Mouse (Mus musculus): ENCODE measurements around the gene Olfr58. TPM values are rescaled to one million over a fixed set of nuclear protein-coding genes. Genes with fewer than 3 reads are reported as not detected.
"Not testable (repeated sequence)": the region's sequence is repeated elsewhere in the genome, so short reads cannot be mapped to it uniquely, and the experiment has no call there.

Gene Olfr58
- not detected in 2 replicates for polyA plus RNA-seq (2012; ENCODE audit: insufficient read depth, insufficient read length, missing spikeins)

DNA sequence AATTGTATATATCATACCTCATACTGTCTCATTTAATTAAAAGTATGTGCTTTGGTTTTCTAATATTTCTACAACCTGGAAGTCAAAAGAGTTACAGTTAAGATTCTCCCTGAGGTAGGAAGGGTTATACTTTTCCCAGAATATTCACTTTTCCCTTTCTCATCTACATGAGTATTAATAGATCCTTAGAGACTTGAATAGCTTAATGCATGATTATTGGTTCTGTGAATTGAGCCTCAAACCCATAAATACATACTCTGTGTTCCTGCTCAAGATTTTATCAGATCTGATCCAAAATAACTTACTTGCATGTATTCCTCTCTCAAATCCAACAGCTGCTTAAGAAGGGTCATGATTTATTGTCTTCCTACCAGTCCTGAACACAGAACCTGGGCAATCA, at the start of gene Olfr58:
TSS of gene Olfr58 (plus strand) at position 301 of the 400 bp plus-strand sequence.
- H3K4me1 ChIP-seq (ENCODE audit: control insufficient read depth, insufficient read depth, low read length), result no peaks in the 10 kb centered on the region
- no peak within 1 kb of the TSS for H3K27ac ChIP-seq (ENCODE audit: insufficient read depth, low read depth, low read length)
- no peak for TF ChIP-seq POLR2A (IDR thresholded peaks at IDR 0.05; ENCODE audit: borderline replicate concordance, low read depth, low read length)
- TF ChIP-seq CTCF (IDR thresholded peaks at IDR 0.05; ENCODE audit: low read depth, low read length), result no peak
- no peak within 1 kb of the TSS for H3K4me3 ChIP-seq (ENCODE audit: insufficient read depth, low read length)

DNA sequence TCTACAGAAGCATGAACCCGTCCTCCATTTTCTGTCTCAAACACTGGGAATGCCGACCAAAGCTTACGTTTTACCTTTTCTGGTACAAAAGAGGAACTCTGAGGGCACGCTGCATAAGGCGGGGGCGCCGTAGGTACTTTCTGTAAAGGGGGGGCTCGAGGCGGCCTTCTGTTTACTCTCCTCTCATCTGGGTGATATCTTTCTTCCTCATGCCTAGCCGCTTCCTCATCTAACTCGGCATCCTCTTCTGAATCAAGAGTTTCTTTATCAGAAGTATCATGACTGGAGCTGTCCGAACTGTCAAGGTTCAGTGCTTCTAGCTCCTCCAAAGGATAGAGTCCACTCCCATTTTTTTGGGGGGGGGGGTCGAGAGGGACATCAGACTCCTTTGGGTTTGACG, 10.9 kb upstream of the Olfr58 start:
- Histone ChIP-seq H3K4me1 (ENCODE audit: control insufficient read depth, insufficient read depth, low read length) (no peaks in the 10 kb centered on the region), H3K4me3 (ENCODE audit: insufficient read depth, low read length) (no peak overlapping the region), H3K27ac (ENCODE audit: insufficient read depth, low read depth, low read length) (no peak overlapping the region)
- TF ChIP-seq POLR2A (IDR thresholded peaks at IDR 0.05; ENCODE audit: borderline replicate concordance, low read depth, low read length) (no peak), CTCF (IDR thresholded peaks at IDR 0.05; ENCODE audit: low read depth, low read length) (no peak)

DNA sequence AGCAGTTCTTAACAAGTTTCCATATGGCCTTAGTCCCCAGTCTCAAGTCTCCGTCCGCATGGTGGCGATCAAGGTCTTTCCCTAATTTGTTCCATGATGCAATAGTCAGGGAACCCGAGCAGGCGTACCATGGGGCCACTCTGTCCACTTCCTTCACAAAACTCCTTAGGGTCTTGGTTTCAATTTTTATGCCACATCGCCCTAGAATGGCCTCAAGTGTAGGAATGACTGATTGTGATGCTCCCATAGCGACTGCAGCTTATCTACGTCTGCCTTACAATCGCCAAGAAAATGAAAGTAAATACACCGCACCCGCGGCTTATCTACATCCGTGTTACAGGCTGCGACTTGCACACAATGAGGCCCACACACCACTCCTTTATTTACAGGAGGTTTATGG, 10.4 kb upstream of the Olfr58 start:
- no peak for TF ChIP-seq POLR2A (IDR thresholded peaks at IDR 0.05; ENCODE audit: borderline replicate concordance, low read depth, low read length)
- no peak for TF ChIP-seq CTCF (IDR thresholded peaks at IDR 0.05; ENCODE audit: low read depth, low read length)
- Histone ChIP-seq H3K27ac (ENCODE audit: insufficient read depth, low read depth, low read length) (no peak overlapping the region), H3K4me3 (ENCODE audit: insufficient read depth, low read length) (no peak overlapping the region), H3K4me1 (ENCODE audit: control insufficient read depth, insufficient read depth, low read length) (no peaks in the 10 kb centered on the region)

DNA sequence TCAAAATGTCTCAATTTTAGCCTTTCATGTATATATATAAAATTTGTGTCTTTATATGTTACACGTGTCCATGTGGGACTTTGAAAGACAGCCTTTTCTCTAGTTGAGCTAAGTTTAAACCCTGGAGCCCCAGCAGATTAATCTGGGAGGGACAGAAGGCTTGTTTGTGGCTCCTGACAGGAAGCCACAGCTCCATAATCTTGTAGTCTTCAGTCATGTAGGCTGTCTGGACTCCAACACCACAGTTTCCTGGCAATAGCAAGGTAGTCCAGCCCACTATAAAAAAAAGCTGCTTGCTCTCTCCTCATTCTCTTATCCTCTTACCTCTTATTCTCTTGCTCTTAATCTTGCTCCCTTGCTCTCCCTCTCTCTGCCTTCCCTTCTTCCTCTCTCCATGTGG, 22.9 kb downstream of the Olfr58 start:
- TF ChIP-seq POLR2A (IDR thresholded peaks at IDR 0.05; ENCODE audit: borderline replicate concordance, low read depth, low read length) (no peak), CTCF (IDR thresholded peaks at IDR 0.05; ENCODE audit: low read depth, low read length) (no peak)
- Histone ChIP-seq H3K4me3 (ENCODE audit: insufficient read depth, low read length) (no peak overlapping the region), H3K27ac (ENCODE audit: insufficient read depth, low read depth, low read length) (no peak overlapping the region), H3K4me1 (ENCODE audit: control insufficient read depth, insufficient read depth, low read length) (no peaks in the 10 kb centered on the region)

DNA sequence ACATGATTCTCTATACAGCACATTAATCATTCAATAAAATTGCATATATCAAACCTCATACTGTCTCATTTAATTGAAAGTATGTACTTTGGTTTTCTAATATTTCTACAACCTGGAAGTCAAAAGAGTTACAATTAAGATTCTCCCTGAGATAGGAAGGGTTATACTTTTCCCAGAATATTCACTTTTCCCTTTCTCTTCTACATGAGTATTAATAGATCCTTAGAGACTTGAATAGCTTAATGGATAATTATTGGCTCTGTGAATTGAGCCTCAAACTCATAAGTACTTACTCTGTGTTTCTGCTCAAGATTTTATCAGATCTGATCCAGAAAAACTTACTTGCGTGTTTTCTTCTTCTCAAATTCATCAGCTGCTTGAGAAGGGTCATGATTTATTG, 24.5 kb downstream of the Olfr58 start, which contains the start of gene Olfr859:
TSS of gene Olfr859 (plus strand) at position 301 of the 400 bp plus-strand sequence.
- not testable (repeated sequence) for H3K27ac ChIP-seq (ENCODE audit: insufficient read depth, low read depth, low read length); H3K4me1 ChIP-seq (ENCODE audit: control insufficient read depth, insufficient read depth, low read length); H3K4me3 ChIP-seq (ENCODE audit: insufficient read depth, low read length)

Other genes with a start within 250 kb of the Olfr58 start
- not detected in 2 replicates for gene Olfr853, start 239.2 kb upstream of the Olfr58 start, polyA plus RNA-seq (2012; ENCODE audit: insufficient read depth, insufficient read length, missing spikeins)
- gene Olfr854, start 212.9 kb upstream of the Olfr58 start, polyA plus RNA-seq (2012; ENCODE audit: insufficient read depth, insufficient read length, missing spikeins), result not detected in 2 replicates
- gene Olfr855, start 197.7 kb upstream of the Olfr58 start, polyA plus RNA-seq (2012; ENCODE audit: insufficient read depth, insufficient read length, missing spikeins), result not detected in 2 replicates
- 15.8 and 17.4 TPM in 2 replicates for gene Zfp317, start 158.2 kb upstream of the Olfr58 start, polyA plus RNA-seq (2012; ENCODE audit: insufficient read depth, insufficient read length, missing spikeins)
- gene Olfr857, start 70.8 kb upstream of the Olfr58 start, polyA plus RNA-seq (2012; ENCODE audit: insufficient read depth, insufficient read length, missing spikeins), result not detected in 2 replicates
- not detected in 2 replicates for gene Olfr859, start 24.6 kb downstream of the Olfr58 start, polyA plus RNA-seq (2012; ENCODE audit: insufficient read depth, insufficient read length, missing spikeins)
- gene Olfr860, start 69.5 kb downstream of the Olfr58 start, polyA plus RNA-seq (2012; ENCODE audit: insufficient read depth, insufficient read length, missing spikeins), result not detected in 2 replicates
- not detected in 2 replicates for gene Olfr862, start 107.7 kb downstream of the Olfr58 start, polyA plus RNA-seq (2012; ENCODE audit: insufficient read depth, insufficient read length, missing spikeins)
- 0.15 TPM in 1 of 2 replicates, not detected in the other for gene Olfr77, start 136.6 kb downstream of the Olfr58 start, polyA plus RNA-seq (2012; ENCODE audit: insufficient read depth, insufficient read length, missing spikeins)
- not detected in 2 replicates for gene Olfr866, start 247.8 kb downstream of the Olfr58 start, polyA plus RNA-seq (2012; ENCODE audit: insufficient read depth, insufficient read length, missing spikeins)

All from bone marrow macrophage, adult 2 months (primary cell).